Mouse (Mus musculus): ENCODE results near the gene Naa16.

GRCm38 (mm10) chr14:79307908-79308307 is 82.7 kb downstream of the Naa16 start:
- no peak for TF ChIP-seq EP300 (IDR thresholded peaks at IDR 0.05; ENCODE audit: low read depth)
- no peak for TF ChIP-seq CTCF (IDR thresholded peaks at IDR 0.05; ENCODE audit: low read depth)

Measured in liver, embryonic 14.5 days (tissue).